Mouse (Mus musculus) kidney, adult 2 months (tissue): ENCODE measurements around the gene Paqr5. TPM values are rescaled to one million over a fixed set of nuclear protein-coding genes. Genes with fewer than 3 reads are reported as not detected.
A peak's percentile ranks its signal among the peaks of the same experiment; 100 is the strongest.

ENCODE experiments used
- DNase-seq: peaks from one replicate; pipeline ENCODE4 v3.0.0; 2021
- H3K27ac ChIP-seq: fragments of 200-500 bp; 2 replicates; pipeline ENCODE4 v1.5.1; 2012; ENCODE audit warnings: low read depth, low read length, control low read depth, inconsistent platforms; ENCODE audit not compliant: insufficient read depth
- H3K27me3 ChIP-seq: fragments of 200-500 bp; replicated peaks from 2 replicates; pipeline ENCODE4 v1.6.1; 2012; ENCODE audit warnings: mild to moderate bottlenecking, moderate library complexity, low read length, inconsistent platforms; ENCODE audit not compliant: control insufficient read depth, insufficient read depth
- H3K36me3 ChIP-seq: fragments of 200-500 bp; 2 replicates; pipeline ENCODE4 v1.6.1; 2012; ENCODE audit warnings: mild to moderate bottlenecking, moderate library complexity, low read length, inconsistent platforms; ENCODE audit not compliant: control insufficient read depth, insufficient read depth
- H3K4me1 ChIP-seq: fragments of 200-500 bp; 2 replicates; pipeline ENCODE4 v1.6.1; 2011; ENCODE audit warnings: low read length; ENCODE audit not compliant: control insufficient read depth, insufficient read depth
- H3K4me3 ChIP-seq: fragments of 200-500 bp; 2 replicates; pipeline ENCODE4 v1.5.1; 2011; ENCODE audit warnings: mild to moderate bottlenecking, low read depth, low read length, control low read depth; ENCODE audit not compliant: insufficient read depth
- CTCF ChIP-seq: fragments of 200-500 bp; conservative IDR thresholded peaks from 2 replicates; pipeline ENCODE4 v1.5.1; 2011; ENCODE audit warnings: low read depth, mild to moderate bottlenecking, control low read depth, low read length, moderate library complexity, mixed read lengths; ENCODE audit not compliant: insufficient read depth, insufficient read length
- POLR2A ChIP-seq: fragments of 200-500 bp; IDR thresholded peaks from one replicate; pipeline ENCODE4 v1.6.1; 2011; ENCODE audit warnings: low read depth, low read length, control low read depth
- WGBS: fragments of 180-500 bp; shearing (Covaris S2); methylation state at CpG from one replicate; pipeline ENCODE4 v1.1.7; 2018; 5-methylcytosine and 5-hydroxymethylcytosine counted together
- polyA plus RNA-seq: library from polyadenylated mRNA; depleted of rRNA; stranded (reverse); fragments of >200 nt; gene quantifications from 2 replicates; pipeline ENCODE4 v1.2.3, GENCODE M21; 2012

Paqr5 gene
- polyA plus RNA-seq, 1 experiment: 315 TPM

GRCm38 (mm10) chr9:61959921-61960569 lies 66.6 kb downstream of the Paqr5 start:
- WGBS: 56% methylated on average over 1 of the region's 1 CpGs
- no peaks in the 10 kb centered on the region for H3K27me3 ChIP-seq

GRCm38 (mm10) chr9:61954707-61955106 lies 71.9 kb downstream of the Paqr5 start:
- no peak for DNase-seq
- TF ChIP-seq POLR2A (no peak), CTCF (no peak)
- no peaks in the 10 kb centered on the region for H3K27me3 ChIP-seq
- no peak overlapping the region for H3K27ac ChIP-seq
- H3K4me3 ChIP-seq: no peak overlapping the region
- H3K36me3 ChIP-seq: no peaks in the 10 kb centered on the region; the same call in 1 of the 2 replicates
- no peaks in the 10 kb centered on the region for H3K4me1 ChIP-seq

More at GRCm38 (mm10) chr9:61959921-61960569, 66.6 kb downstream of the Paqr5 start:
- no peak overlapping the region for H3K4me3 ChIP-seq
- H3K27ac ChIP-seq: no peak overlapping the region
- H3K36me3 ChIP-seq: no peaks in the 10 kb centered on the region; the same call in 1 of the 2 replicates
- H3K4me1 ChIP-seq: peaks cover 9% of the 10 kb centered on the region
- no peak for TF ChIP-seq CTCF
- TF ChIP-seq POLR2A: no peak
- DNase-seq: no peak

GRCm38 (mm10) chr9:61952241-61952640 lies 74.4 kb downstream of the Paqr5 start:
- no peaks in the 10 kb centered on the region; the same call in 1 of the 2 replicates for H3K36me3 ChIP-seq
- no peaks in the 10 kb centered on the region for H3K4me1 ChIP-seq
- 66% methylated on average over 7 of the region's 7 CpGs for WGBS
- H3K4me3 ChIP-seq: no peak overlapping the region
- no peaks in the 10 kb centered on the region for H3K27me3 ChIP-seq
- no peak for DNase-seq
- TF ChIP-seq POLR2A (no peak), CTCF (no peak)
- H3K27ac ChIP-seq: no peak overlapping the region

DNA sequence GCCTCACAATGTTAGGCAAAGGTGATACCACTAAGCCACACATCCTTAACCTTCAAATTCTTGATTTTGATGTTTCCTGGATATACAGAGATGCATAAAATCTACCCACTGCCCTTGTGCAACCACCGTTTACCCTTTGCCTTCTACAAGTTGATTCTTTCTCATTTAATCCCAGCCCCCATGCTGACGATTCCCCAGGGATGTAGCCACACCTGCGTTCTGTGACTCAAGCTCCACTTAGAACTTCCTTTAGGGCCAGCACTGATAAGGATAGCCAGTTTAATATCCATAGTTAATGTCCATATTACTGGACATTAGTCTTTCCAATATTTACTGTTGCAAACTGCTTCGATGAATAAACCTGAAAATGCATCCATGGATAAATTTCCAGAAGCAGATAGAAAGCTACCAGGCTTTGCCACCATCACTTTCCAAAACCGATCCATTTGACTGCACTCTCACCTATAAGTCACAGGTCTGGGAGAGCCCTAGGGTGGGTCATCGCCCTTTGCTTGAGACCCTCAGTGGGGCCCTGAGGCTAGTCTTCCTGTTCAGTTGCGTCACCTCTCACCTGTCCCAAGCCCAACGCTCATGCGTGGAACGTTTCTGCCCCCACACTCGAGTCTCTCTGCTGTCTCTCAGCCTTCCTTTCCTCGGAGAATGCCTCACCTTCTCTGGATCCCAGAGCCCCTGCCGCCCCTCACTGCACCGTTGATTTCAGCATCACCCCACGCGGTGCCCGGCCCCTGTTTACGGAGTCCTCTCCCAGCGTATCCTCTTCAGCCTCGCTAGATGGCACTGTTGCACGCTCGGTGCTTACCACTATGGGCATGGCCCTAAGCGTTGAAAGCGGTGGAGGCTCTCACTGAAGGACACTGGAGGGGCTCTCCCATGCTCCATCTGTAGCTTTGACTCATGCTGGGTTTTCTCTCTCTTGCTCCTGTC lies 79.0 kb downstream of the Paqr5 start:
- TF ChIP-seq POLR2A (no peak), CTCF (peak; percentile 95)
- no peaks in the 10 kb centered on the region for H3K4me1 ChIP-seq
- 4% methylated on average over 24 of the region's 24 CpGs for WGBS
- H3K36me3 ChIP-seq: no peaks in the 10 kb centered on the region
- H3K4me3 ChIP-seq: peak overlapping the region; percentile 45
- H3K27me3 ChIP-seq: no peaks in the 10 kb centered on the region
- peak; percentile 79 for DNase-seq
- H3K27ac ChIP-seq: peak overlapping the region; percentile 37; the same call in 1 of the 2 replicates

- Histone ChIP-seq H3K4me1 (no peaks in the 10 kb centered on the region), H3K27me3 (no peaks in the 10 kb centered on the region), H3K27ac (peak within 1 kb of the TSS; percentile 37), H3K4me3 (peak within 1 kb of the TSS; percentile 53), H3K36me3 (no peaks in the 10 kb centered on the region)
- under 1% methylated on average over 43 of the region's 44 CpGs for WGBS
- peak; percentile 97 for DNase-seq
- TF ChIP-seq CTCF (peak; percentile 56), POLR2A (no peak)
Observed at GRCm38 (mm10) chr9:61946623-61947401, 79.8 kb downstream of the Paqr5 start, which contains the start of gene Kif23. Gene Kif23, minus strand, starts transcription at chr9:61946774.

DNA sequence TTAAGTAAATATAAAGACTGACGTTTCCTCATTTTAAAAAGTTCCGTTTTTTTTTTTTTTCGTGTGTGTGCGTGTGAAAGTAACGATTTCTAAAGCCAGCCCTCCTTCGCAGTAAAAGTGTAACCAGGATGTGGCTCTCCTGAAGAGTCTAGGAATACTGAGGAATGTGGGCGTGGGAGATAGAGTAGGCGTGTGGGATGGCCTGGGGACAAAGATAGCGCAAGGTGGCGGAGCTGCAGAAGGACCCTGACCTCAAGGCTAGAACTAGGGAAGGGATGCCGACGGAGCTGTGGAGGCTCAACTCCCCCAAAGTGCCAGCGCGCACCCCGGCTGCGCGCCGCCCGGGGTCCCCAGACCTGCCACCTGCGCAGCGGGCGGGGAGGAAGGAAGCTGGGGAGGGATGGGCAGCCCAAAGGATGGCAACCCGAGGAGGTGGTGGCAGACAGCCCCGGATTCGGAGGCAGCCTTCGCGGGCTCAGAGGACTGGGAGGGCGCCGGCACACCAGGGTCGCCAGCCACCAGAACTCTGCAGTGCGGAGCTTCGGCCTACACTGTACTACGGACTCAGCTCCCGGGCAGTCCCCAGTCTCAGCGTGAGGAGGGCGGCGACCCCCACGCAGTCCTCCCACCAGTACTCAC lies 80.6 kb downstream of the Paqr5 start:
- TF ChIP-seq POLR2A: no peak
- TF ChIP-seq CTCF: no peak
- Histone ChIP-seq H3K27me3 (no peaks in the 10 kb centered on the region), H3K4me1 (no peaks in the 10 kb centered on the region), H3K36me3 (no peaks in the 10 kb centered on the region), H3K4me3 (peak overlapping the region; percentile 53), H3K27ac (no peak overlapping the region)
- DNase-seq: peak; percentile 49
- WGBS: under 1% methylated on average over 38 of the region's 38 CpGs
